Mouse (Mus musculus) myocyte (in vitro differentiated cells): ENCODE measurements at regions not wholly inside any gene's neighbourhood (a gene's known extent, or its start where the extent isn't known, plus 50 kb on each side); places are given as distances from the start of the nearest gene placed in this dataset.

Source experiments
- H3K27me3 ChIP-seq: one replicate; pipeline ENCODE4 v1.6.1; 2011; ENCODE audit not compliant: control insufficient read depth, insufficient read depth, insufficient read length
- H3K36me3 ChIP-seq: one replicate; pipeline ENCODE4 v1.6.1; 2011; ENCODE audit not compliant: control insufficient read depth, insufficient read depth
- H3K4me2 ChIP-seq: one replicate; pipeline ENCODE4 v1.6.1; 2011; ENCODE audit warnings: low read depth, control low read depth
- H3K4me3 ChIP-seq: one replicate; pipeline ENCODE4 v1.5.1; 2011; ENCODE audit warnings: mild to moderate bottlenecking, control low read depth, moderate library complexity
- H3K79me2 ChIP-seq: one replicate; pipeline ENCODE4 v1.6.1; 2011; ENCODE audit not compliant: control insufficient read depth, insufficient read depth
- H3ac ChIP-seq: one replicate; pipeline ENCODE4 v1.6.1; 2011; ENCODE audit not compliant: control insufficient read depth, insufficient read length
- CEBPB ChIP-seq: IDR thresholded peaks from 2 replicates; pipeline ENCODE4 v1.6.1; 2011; ENCODE audit warnings: mild to moderate bottlenecking, moderate library complexity; ENCODE audit not compliant: poor library complexity, insufficient read depth, severe bottlenecking
- E2F4 ChIP-seq: IDR thresholded peaks from one replicate; pipeline ENCODE4 v1.6.1; 2011; ENCODE audit warnings: mild to moderate bottlenecking, control low read depth, moderate library complexity; ENCODE audit not compliant: insufficient read depth
- MAX ChIP-seq: IDR thresholded peaks from one replicate; pipeline ENCODE4 v1.6.1; 2011; ENCODE audit warnings: low read depth, mild to moderate bottlenecking, control low read depth
- MYOD1 ChIP-seq, 3 experiments: IDR thresholded peaks; one replicate each; pipeline ENCODE4 v1.6.1; 2011; ENCODE audit warnings: control low read depth in 2 of 3, low read depth in 2 of 3, mild to moderate bottlenecking in 2 of 3, moderate library complexity in 1 of 3; ENCODE audit not compliant: insufficient read length in 2 of 3, control insufficient read depth in 1 of 3
- MYOG ChIP-seq, 3 experiments: IDR thresholded peaks; one replicate each; pipeline ENCODE4 v1.6.1; 2011; ENCODE audit warnings: control low read depth in 2 of 3, low read depth in 2 of 3, mild to moderate bottlenecking in 2 of 3; ENCODE audit not compliant: insufficient read length in 2 of 3, control insufficient read depth in 1 of 3, insufficient read depth in 1 of 3
- POLR2A ChIP-seq: IDR thresholded peaks from one replicate; pipeline ENCODE4 v1.6.1; 2011; ENCODE audit warnings: low read depth, mild to moderate bottlenecking, control low read depth, moderate library complexity; ENCODE audit not compliant: insufficient read length
- POLR2AphosphoS2 ChIP-seq: IDR thresholded peaks from one replicate; pipeline ENCODE4 v1.6.1; 2011; ENCODE audit warnings: low read depth, control low read depth; ENCODE audit not compliant: insufficient read length
- REST ChIP-seq: IDR thresholded peaks from one replicate; pipeline ENCODE4 v1.6.1; 2011; ENCODE audit warnings: mild to moderate bottlenecking, control low read depth, moderate library complexity; ENCODE audit not compliant: insufficient read depth, insufficient read length
- SRF ChIP-seq: IDR thresholded peaks from one replicate; pipeline ENCODE4 v1.6.1; 2011; ENCODE audit warnings: low read depth; ENCODE audit not compliant: control insufficient read depth, insufficient read length
- TCF12 ChIP-seq: IDR thresholded peaks from one replicate; pipeline ENCODE4 v1.6.1; 2011; ENCODE audit warnings: mild to moderate bottlenecking, control low read depth; ENCODE audit not compliant: poor library complexity, insufficient read depth, severe bottlenecking
- TCF3 ChIP-seq: IDR thresholded peaks from one replicate; pipeline ENCODE4 v1.6.1; 2011; ENCODE audit warnings: low read depth, control low read depth; ENCODE audit not compliant: insufficient read length
- USF1 ChIP-seq: IDR thresholded peaks from one replicate; pipeline ENCODE4 v1.6.1; 2011; ENCODE audit warnings: low read depth, mild to moderate bottlenecking, control low read depth, moderate library complexity

GRCm38 (mm10) chr2:8344748-8345147, 835.4 kb upstream of the Celf2 start:
- TF ChIP-seq POLR2A, result no peak
- TF ChIP-seq MAX, result no peak
- H3K79me2 ChIP-seq, result no peaks in the 10 kb centered on the region
- no peak overlapping the region for H3K4me2 ChIP-seq
- no peaks in the 10 kb centered on the region for H3K36me3 ChIP-seq
- no peak overlapping the region for H3K4me3 ChIP-seq
- H3K27me3 ChIP-seq, result no peaks in the 10 kb centered on the region
- H3ac ChIP-seq, result no peak overlapping the region

GRCm38 (mm10) chr2:8338271-8338670, 828.9 kb upstream of the Celf2 start:
- no peaks in the 10 kb centered on the region for H3K79me2 ChIP-seq
- H3K27me3 ChIP-seq, result no peaks in the 10 kb centered on the region
- no peak overlapping the region for H3K4me3 ChIP-seq
- no peaks in the 10 kb centered on the region for H3K36me3 ChIP-seq
- no peak for TF ChIP-seq TCF3
- no peak for TF ChIP-seq POLR2A
- no peak for TF ChIP-seq TCF12
- TF ChIP-seq REST, result no peak
- TF ChIP-seq SRF, result no peak
- TF ChIP-seq MYOD1 (IDR thresholded peaks at IDR 0.05; ENCODE audit: control insufficient read depth in 1 of 3, insufficient read length in 2 of 3, low read depth in 2 of 3), result no peak
- TF ChIP-seq E2F4, result no peak
- no peak for TF ChIP-seq MAX
- no peak for TF ChIP-seq POLR2AphosphoS2
- TF ChIP-seq CEBPB, result no peak
- no peak for TF ChIP-seq MYOG (IDR thresholded peaks at IDR 0.05; ENCODE audit: control insufficient read depth in 1 of 3, insufficient read depth in 1 of 3, insufficient read length in 2 of 3, low read depth in 2 of 3)
- H3ac ChIP-seq, result no peak overlapping the region
- no peak overlapping the region for H3K4me2 ChIP-seq

- Histone ChIP-seq H3K27me3 (no peaks in the 10 kb centered on the region), H3K4me3 (no peak overlapping the region)
- TF ChIP-seq MYOD1 (IDR thresholded peaks at IDR 0.05; ENCODE audit: control insufficient read depth in 1 of 3, insufficient read length in 2 of 3, low read depth in 2 of 3), result no peak
- no peak for TF ChIP-seq MAX
- TF ChIP-seq SRF, result no peak
- TF ChIP-seq REST, result no peak
- no peak for TF ChIP-seq TCF12
- no peak for TF ChIP-seq POLR2A
- TF ChIP-seq POLR2AphosphoS2, result no peak
- no peak for TF ChIP-seq E2F4
- no peak for TF ChIP-seq CEBPB
- no peak for TF ChIP-seq TCF3
- TF ChIP-seq MYOG (IDR thresholded peaks at IDR 0.05; ENCODE audit: control insufficient read depth in 1 of 3, insufficient read depth in 1 of 3, insufficient read length in 2 of 3, low read depth in 2 of 3), result no peak
- TF ChIP-seq USF1, result no peak
Observed at GRCm38 (mm10) chr2:8296001-8296400, 786.6 kb upstream of the Celf2 start.

GRCm38 (mm10) chr2:8291357-8291756, 782.0 kb upstream of the Celf2 start:
- no peaks in the 10 kb centered on the region for H3K79me2 ChIP-seq
- no peak for TF ChIP-seq MYOG (IDR thresholded peaks at IDR 0.05; ENCODE audit: control insufficient read depth in 1 of 3, insufficient read depth in 1 of 3, insufficient read length in 2 of 3, low read depth in 2 of 3)
- TF ChIP-seq USF1, result no peak
- no peak for TF ChIP-seq TCF3
- TF ChIP-seq SRF, result no peak
- TF ChIP-seq CEBPB, result no peak
- no peak for TF ChIP-seq MAX
- no peak for TF ChIP-seq REST
- TF ChIP-seq MYOD1 (IDR thresholded peaks at IDR 0.05; ENCODE audit: control insufficient read depth in 1 of 3, insufficient read length in 2 of 3, low read depth in 2 of 3), result no peak
- TF ChIP-seq POLR2A, result no peak
- no peak for TF ChIP-seq E2F4
- TF ChIP-seq POLR2AphosphoS2, result no peak
- no peak for TF ChIP-seq TCF12
- no peak overlapping the region for H3K4me2 ChIP-seq
- H3K36me3 ChIP-seq, result no peaks in the 10 kb centered on the region
- H3K4me3 ChIP-seq, result no peak overlapping the region
- no peaks in the 10 kb centered on the region for H3K27me3 ChIP-seq
- no peak overlapping the region for H3ac ChIP-seq

More at GRCm38 (mm10) chr2:8296001-8296400, 786.6 kb upstream of the Celf2 start:
- Histone ChIP-seq H3K79me2 (no peaks in the 10 kb centered on the region), H3K4me2 (no peak overlapping the region), H3K36me3 (no peaks in the 10 kb centered on the region), H3ac (no peak overlapping the region)

- Histone ChIP-seq H3ac (no peak overlapping the region), H3K4me3 (no peak overlapping the region), H3K4me2 (no peak overlapping the region), H3K36me3 (no peaks in the 10 kb centered on the region), H3K27me3 (no peaks in the 10 kb centered on the region), H3K79me2 (no peaks in the 10 kb centered on the region)
- TF ChIP-seq MAX (no peak), CEBPB (peak; percentile 59; the same call in 1 of the 2 replicates)
Observed at GRCm38 (mm10) chr2:8287403-8287802, 778.0 kb upstream of the Celf2 start.
